Mouse (Mus musculus): Measurements from ENCODE around the gene Synpo2.

DNA sequence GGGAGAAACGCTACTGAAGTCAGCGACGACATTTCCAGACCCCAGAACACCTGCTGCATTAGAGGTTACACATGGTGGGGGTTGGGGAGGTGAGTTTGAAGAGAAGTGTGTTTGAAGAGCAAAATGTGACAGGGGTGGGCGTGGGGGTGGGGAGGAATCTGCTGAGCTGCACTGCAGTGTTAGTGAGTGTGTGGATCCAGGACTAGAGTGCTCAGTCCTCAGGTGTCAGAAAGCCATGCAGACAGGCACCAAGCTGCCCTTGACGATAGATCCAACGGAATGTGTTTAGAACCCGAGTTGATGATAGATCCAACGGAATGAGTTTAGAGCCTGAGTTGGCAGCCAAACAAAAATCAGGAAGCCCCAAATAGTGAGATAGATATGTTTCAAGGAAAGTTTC, 89.4 kb downstream of the Synpo2 start:
- TF ChIP-seq TAL1 (conservative IDR thresholded peaks at IDR 0.05; ENCODE audit: low read depth, low read length) = no peak
- TF ChIP-seq CTCF (IDR thresholded peaks at IDR 0.05; ENCODE audit: low read depth, low read length) = no peak
- TF ChIP-seq GATA1 (IDR thresholded peaks at IDR 0.05; ENCODE audit: borderline replicate concordance, low read length) = no peak
- no peak for TF ChIP-seq POLR2AphosphoS5 (IDR thresholded peaks at IDR 0.05; ENCODE audit: insufficient replicate concordance, low read depth, low read length)
- no peak for TF ChIP-seq GATA2 (IDR thresholded peaks at IDR 0.05; ENCODE audit: borderline replicate concordance, low read depth, low read length)

Data from G1E (cell line).